Comparison of ENCODE assay signal across 8 mouse cellular contexts in genomic region chr11:115747351-115747750, GRCm38 (mm10). TPM values are rescaled to one million over a fixed set of nuclear protein-coding genes. Genes with fewer than 3 reads are reported as not detected.
DNase-seq lines count a peak whose midpoint lies in the region; ATAC-seq lines count a peak whose summit lies in the region.

No protein-coding gene starts in this region.

- H3K9me3 ChIP-seq in heart, embryonic 13.5 days = no peaks in the 10 kb centered on the region
- no peaks in the 10 kb centered on the region for H3K9me3 ChIP-seq in embryonic facial prominence, embryonic 10.5 days
- no peaks in the 10 kb centered on the region for H3K9me3 ChIP-seq in intestine, embryonic 15.5 days
- no peaks in the 10 kb centered on the region for H3K9me3 ChIP-seq in neural tube, embryonic 13.5 days

- intact Hi-C loops in heart, postnatal 10 days (cut with DNase I) = no loop called here

- no peak for ATAC-seq in heart, embryonic 13.5 days (ENCODE audit: extremely low read depth, insufficient number of reproducible peaks, low FRiP score, low TSS enrichment)
- no peak for ATAC-seq in intestine, embryonic 15.5 days
- no peak for ATAC-seq in neural tube, embryonic 13.5 days (ENCODE audit: low read depth)

- peak overlapping the region; percentile 62 for H3K4me2 ChIP-seq in heart, embryonic 13.5 days
- H3K4me2 ChIP-seq in intestine, embryonic 15.5 days (replicated peaks) = peak overlapping the region; percentile 39
- peak overlapping the region; percentile 43 for H3K4me2 ChIP-seq in neural tube, embryonic 13.5 days

- no peaks in the 10 kb centered on the region for H3K36me3 ChIP-seq in heart, embryonic 13.5 days
- no peaks in the 10 kb centered on the region for H3K36me3 ChIP-seq in embryonic facial prominence, embryonic 10.5 days (replicated peaks)
- H3K36me3 ChIP-seq in intestine, embryonic 15.5 days = no peaks in the 10 kb centered on the region
- no peaks in the 10 kb centered on the region for H3K36me3 ChIP-seq in neural tube, embryonic 13.5 days

- no peaks in the 10 kb centered on the region; the same call in 1 of the 2 replicates for H3K27me3 ChIP-seq in heart, embryonic 13.5 days (replicated peaks)
- no peaks in the 10 kb centered on the region for H3K27me3 ChIP-seq in embryonic facial prominence, embryonic 10.5 days (replicated peaks; ENCODE audit: low read depth, poor library complexity, severe bottlenecking)
- H3K27me3 ChIP-seq in intestine, embryonic 15.5 days (replicated peaks) = no peaks in the 10 kb centered on the region
- no peaks in the 10 kb centered on the region for H3K27me3 ChIP-seq in neural tube, embryonic 13.5 days

- no peak for DNase-seq in heart, postnatal 10 days
- DNase-seq in embryonic facial prominence, embryonic 10.5 days (ENCODE audit: low spot score) = no peak
- no peak for DNase-seq in right cerebral cortex, postnatal 25 days
- no peak for DNase-seq in right cerebral cortex, postnatal 36 days (ENCODE audit: low spot score in 2 of 2)
- DNase-seq in layer of hippocampus, adult 8-10 months (ENCODE audit: low spot score in 2 of 2) = no peak

- H3K4me1 ChIP-seq in heart, embryonic 13.5 days = peaks cover 8% of the 10 kb centered on the region
- peaks cover 8% of the 10 kb centered on the region; the same call in 1 of the 2 replicates for H3K4me1 ChIP-seq in embryonic facial prominence, embryonic 10.5 days
- H3K4me1 ChIP-seq in intestine, embryonic 15.5 days (replicated peaks) = no peaks in the 10 kb centered on the region; the same call in 1 of the 2 replicates
- H3K4me1 ChIP-seq in neural tube, embryonic 13.5 days (replicated peaks) = peaks cover 10% of the 10 kb centered on the region; the same call in 1 of the 2 replicates

- WGBS in heart, embryonic 13.5 days = 4% methylated on average over 13 of the region's 15 CpGs
- 10% methylated on average over 15 of the region's 15 CpGs for WGBS in embryonic facial prominence, embryonic 10.5 days
- WGBS in intestine, embryonic 15.5 days = 7% methylated on average over 12 of the region's 15 CpGs
- 8% methylated on average over 14 of the region's 15 CpGs for WGBS in neural tube, embryonic 13.5 days

- peak overlapping the region; percentile 36 for H3K4me3 ChIP-seq in heart, embryonic 13.5 days
- H3K4me3 ChIP-seq in embryonic facial prominence, embryonic 10.5 days = peak overlapping the region; percentile 43
- H3K4me3 ChIP-seq in intestine, embryonic 15.5 days (replicated peaks) = no peak overlapping the region; the same call in 1 of the 2 replicates
- peak overlapping the region; percentile 5; the same call in 1 of the 2 replicates for H3K4me3 ChIP-seq in neural tube, embryonic 13.5 days

- 0 out of 2 replicates have a peak overlapping the region, but pooled peaks have one; percentile 24 for H3K27ac ChIP-seq in heart, embryonic 13.5 days (replicated peaks)
- H3K27ac ChIP-seq in embryonic facial prominence, embryonic 10.5 days (replicated peaks) = peak overlapping the region; percentile 57; the same call in 1 of the 2 replicates
- H3K27ac ChIP-seq in intestine, embryonic 15.5 days = no peak overlapping the region
- H3K27ac ChIP-seq in neural tube, embryonic 13.5 days (replicated peaks) = no peak overlapping the region

- peak overlapping the region; percentile 71 for H3K9ac ChIP-seq in heart, embryonic 13.5 days
- H3K9ac ChIP-seq in intestine, embryonic 15.5 days = no peak overlapping the region
- H3K9ac ChIP-seq in neural tube, embryonic 13.5 days = peak overlapping the region; percentile 55

RNA-seq across cellular contexts. Expression of gene Tmem94, which starts 17.9 kb away (rescaled TPM):
- 34.3 and 39.4 TPM in 2 replicates for polyA plus RNA-seq in heart, embryonic 13.5 days (2015; fragmentation: Nextera tagmentation; extraction: Ambion mirVana)
- 100 to 1,000 TPM; 106 to 116 TPM for total RNA-seq in heart, postnatal 10 days (2021)
- polyA plus RNA-seq in embryonic facial prominence, embryonic 10.5 days (2016; fragmentation: Nextera tagmentation; extraction: Ambion mirVana) = 34.6 and 38.9 TPM in 2 replicates
- polyA plus RNA-seq in intestine, embryonic 15.5 days (2015; fragmentation: Nextera tagmentation; extraction: Ambion mirVana) = 18.6 and 20.8 TPM in 2 replicates
- polyA plus RNA-seq in neural tube, embryonic 13.5 days (2015; fragmentation: Nextera tagmentation; extraction: Ambion mirVana) = 25.4 and 25.8 TPM in 2 replicates
- total RNA-seq in layer of hippocampus, adult 8-10 months (2022) = 10 to 100 TPM; 49.7 to 64.2 (median 52.3) TPM

RNA-seq across cellular contexts. Expression of gene Grb2, which starts 39.0 kb away (rescaled TPM):
- 86.6 and 90.0 TPM in 2 replicates for polyA plus RNA-seq in heart, embryonic 13.5 days (2015; fragmentation: Nextera tagmentation; extraction: Ambion mirVana)
- total RNA-seq in heart, postnatal 10 days (2021) = 100 to 1,000 TPM; 122 to 144 TPM
- polyA plus RNA-seq in embryonic facial prominence, embryonic 10.5 days (2016; fragmentation: Nextera tagmentation; extraction: Ambion mirVana) = 73.5 and 76.0 TPM in 2 replicates
- 79.3 and 79.4 TPM in 2 replicates for polyA plus RNA-seq in intestine, embryonic 15.5 days (2015; fragmentation: Nextera tagmentation; extraction: Ambion mirVana)
- polyA plus RNA-seq in neural tube, embryonic 13.5 days (2015; fragmentation: Nextera tagmentation; extraction: Ambion mirVana) = 189 and 191 TPM in 2 replicates
- 100 to 1,000 TPM; 179 to 220 (median 196) TPM for total RNA-seq in layer of hippocampus, adult 8-10 months (2022)

Comparison
In these comparisons a context has a peak if more than half of its experiments do, and no peak if none do; other contexts are left out.
1. H3K27ac ChIP-seq: peak in heart, embryonic 13.5 days (single experiment) and embryonic facial prominence, embryonic 10.5 days (single experiment); none in intestine, embryonic 15.5 days (single experiment) and neural tube, embryonic 13.5 days (single experiment).
2. Peak in every context shown above with its lines, with median percentiles within 50 percentile points of each other: H3K4me2 ChIP-seq.